Mouse (Mus musculus): ENCODE results near the gene Ntn4. TPM values are rescaled to one million over a fixed set of nuclear protein-coding genes. Genes with fewer than 3 reads are reported as not detected.

Ntn4 gene
- total RNA-seq, 1 experiment from 2014 or later: 1.5 TPM

DNA sequence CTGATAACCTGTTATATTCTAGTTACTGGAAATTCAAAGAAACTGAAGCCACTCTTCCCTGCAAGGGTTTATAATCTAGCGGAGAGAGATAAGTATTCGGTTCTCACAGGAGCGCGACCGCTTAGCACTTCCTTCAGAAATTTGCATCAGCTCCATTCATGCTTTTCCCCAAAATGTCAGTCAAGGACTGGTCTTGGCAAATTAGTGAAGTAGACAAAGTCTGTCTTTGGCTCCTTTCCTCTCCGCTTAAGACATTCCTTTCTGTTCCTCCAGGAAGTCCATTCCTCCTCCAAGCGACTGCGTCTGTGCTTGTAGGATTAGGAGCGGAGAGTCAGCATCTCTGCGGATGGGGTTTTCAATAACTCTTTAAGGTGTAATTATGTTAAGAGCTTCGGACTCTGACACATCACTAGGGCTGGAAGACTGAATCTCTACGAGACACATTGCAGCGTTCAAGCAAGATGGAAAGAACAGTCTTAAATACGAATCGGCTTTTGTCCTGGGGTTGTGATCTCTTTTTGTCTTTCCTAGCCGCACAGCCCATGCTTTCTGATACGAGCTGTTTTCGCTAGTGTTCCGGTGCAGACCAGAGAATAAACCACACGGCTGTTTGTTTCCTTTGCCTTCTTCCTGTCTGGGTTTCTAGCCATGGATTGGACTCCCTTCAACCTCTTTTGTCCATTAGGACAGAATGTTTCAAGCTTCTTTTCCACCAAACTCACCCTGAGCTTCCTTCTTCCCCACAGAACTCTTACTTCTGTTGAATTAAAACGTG is 60.3 kb downstream of the Ntn4 start:
- ATAC-seq (replicated peaks in 1 of 2; ENCODE audit: insufficient read depth in 1 of 2, low FRiP score in 2 of 2, low TSS enrichment in 1 of 2, low read depth in 1 of 2, poor library complexity in 2 of 2, severe bottlenecking in 2 of 2): peak; percentile 44 to 51

DNA sequence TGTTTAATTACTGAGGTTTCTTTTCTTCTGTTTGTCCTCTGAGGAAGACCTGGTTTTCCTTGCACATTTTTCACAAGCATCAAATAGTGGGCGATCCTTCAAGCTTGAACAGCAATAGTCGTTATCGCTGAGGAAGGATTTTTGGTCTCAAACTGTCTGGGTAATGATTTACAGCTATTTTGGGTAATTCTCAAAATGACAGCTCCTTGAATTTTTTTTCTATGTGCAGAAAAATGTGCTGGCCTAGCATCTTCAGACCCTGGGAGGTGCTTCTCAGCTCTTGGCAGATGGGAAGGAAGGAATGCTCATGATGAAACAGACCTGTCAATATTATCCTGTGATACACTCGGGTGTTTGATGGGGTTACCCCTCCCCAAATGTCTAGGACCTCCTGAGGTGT is 63.5 kb downstream of the Ntn4 start:
- no peak for ATAC-seq (replicated peaks in 1 of 2; ENCODE audit: insufficient read depth in 1 of 2, low FRiP score in 2 of 2, low TSS enrichment in 1 of 2, low read depth in 1 of 2, poor library complexity in 2 of 2, severe bottlenecking in 2 of 2)

DNA sequence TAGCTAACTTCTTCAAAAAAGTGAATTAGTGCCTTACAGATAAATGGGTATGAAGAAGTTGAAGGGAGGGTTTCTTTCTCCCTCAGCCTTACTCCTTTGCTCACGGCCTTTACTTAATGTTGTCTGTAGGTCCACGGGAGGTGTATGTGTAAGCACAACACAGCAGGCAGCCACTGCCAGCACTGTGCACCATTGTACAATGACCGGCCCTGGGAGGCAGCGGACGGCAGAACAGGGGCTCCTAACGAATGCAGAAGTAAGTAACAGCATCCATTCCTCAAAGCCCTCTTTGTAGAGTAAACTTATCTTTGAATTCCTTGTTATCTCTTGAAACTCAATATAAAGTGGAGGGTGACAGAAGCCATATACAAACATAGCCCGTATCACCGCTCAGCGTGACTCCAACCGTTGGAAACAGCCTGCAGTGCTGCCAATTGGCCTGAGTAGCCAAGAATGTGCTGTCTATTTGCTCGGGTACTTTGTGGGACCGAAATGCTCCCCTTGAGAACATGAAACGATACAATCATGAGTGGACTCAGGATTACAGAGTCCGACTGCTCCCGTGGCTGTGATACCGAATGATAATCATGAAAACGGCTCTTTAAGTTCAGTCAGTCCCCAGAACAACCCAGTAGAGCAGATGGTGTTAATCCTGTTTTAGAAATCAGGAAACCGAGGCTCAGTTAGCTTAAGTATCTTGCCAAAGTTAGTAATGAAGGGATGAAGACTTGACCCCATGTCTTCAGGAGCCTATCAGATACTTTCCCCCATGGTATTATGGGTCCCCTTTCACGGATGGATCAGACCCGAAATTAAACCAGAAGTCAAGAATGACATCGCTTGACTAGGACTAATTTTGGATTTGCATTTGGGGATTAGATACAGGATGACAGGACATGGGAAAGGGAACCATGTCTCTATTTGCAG is 66.9 kb downstream of the Ntn4 start:
- ATAC-seq (replicated peaks in 1 of 2; ENCODE audit: insufficient read depth in 1 of 2, low FRiP score in 2 of 2, low TSS enrichment in 1 of 2, low read depth in 1 of 2, poor library complexity in 2 of 2, severe bottlenecking in 2 of 2): no peak

DNA sequence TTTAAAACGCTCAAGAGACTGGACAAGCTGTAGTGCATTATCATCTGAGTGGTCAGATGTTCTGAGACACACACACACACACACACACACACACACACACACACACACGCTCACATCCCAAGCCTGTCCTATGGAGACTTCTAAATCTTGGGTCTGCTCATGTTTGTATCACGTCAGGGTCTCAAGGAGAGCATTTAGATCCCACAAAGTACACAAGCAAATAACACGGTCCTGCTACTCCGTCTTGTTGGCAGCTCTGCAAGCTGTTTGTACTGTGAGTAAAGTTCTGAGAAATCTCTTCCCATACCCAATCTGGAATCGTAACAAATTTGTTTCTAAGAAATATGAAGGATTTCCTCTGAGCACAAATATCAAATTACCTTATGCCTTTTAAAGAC is 67.6 kb downstream of the Ntn4 start:
- no peak for ATAC-seq (replicated peaks in 1 of 2; ENCODE audit: insufficient read depth in 1 of 2, low FRiP score in 2 of 2, low TSS enrichment in 1 of 2, low read depth in 1 of 2, poor library complexity in 2 of 2, severe bottlenecking in 2 of 2)

DNA sequence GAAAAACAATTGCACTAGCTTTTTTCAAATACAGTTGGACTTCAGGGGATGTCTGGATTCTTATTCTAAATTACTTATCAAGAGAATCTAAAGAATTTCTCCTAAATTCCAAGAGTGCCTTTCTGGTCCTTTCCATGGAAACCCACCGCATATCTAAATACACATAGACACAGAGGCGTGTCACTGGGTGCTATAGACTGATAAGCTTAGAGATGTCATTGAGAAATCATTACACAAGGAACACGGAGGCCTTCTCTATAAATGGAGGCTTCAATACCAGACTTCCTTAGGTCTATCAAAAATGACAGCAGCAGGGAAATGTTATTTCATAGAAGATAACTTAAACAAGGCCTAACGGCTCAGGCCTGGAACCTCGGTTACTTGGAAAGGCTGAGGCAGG is 68.0 kb downstream of the Ntn4 start:
- no peak for ATAC-seq (replicated peaks in 1 of 2; ENCODE audit: insufficient read depth in 1 of 2, low FRiP score in 2 of 2, low TSS enrichment in 1 of 2, low read depth in 1 of 2, poor library complexity in 2 of 2, severe bottlenecking in 2 of 2)

DNA sequence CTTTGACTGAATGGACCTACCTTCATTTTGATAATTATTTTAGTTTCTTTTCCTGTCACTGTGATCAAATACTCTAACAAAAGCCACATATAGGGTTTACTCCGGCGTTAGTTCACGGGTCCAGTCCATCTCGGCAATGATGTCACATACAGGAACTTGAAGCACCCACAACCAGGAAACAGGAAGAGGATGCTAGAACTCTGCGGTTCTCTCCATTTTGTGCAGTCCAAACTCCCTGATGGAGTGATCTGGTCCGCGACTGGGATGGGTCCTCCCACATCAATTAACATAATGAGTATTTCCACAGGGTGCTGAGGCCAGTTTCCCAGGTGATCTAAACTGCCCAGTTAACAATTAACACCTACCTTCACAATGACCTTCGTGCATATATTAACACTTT is 69.1 kb downstream of the Ntn4 start:
- no peak for ATAC-seq (replicated peaks in 1 of 2; ENCODE audit: insufficient read depth in 1 of 2, low FRiP score in 2 of 2, low TSS enrichment in 1 of 2, low read depth in 1 of 2, poor library complexity in 2 of 2, severe bottlenecking in 2 of 2)

DNA sequence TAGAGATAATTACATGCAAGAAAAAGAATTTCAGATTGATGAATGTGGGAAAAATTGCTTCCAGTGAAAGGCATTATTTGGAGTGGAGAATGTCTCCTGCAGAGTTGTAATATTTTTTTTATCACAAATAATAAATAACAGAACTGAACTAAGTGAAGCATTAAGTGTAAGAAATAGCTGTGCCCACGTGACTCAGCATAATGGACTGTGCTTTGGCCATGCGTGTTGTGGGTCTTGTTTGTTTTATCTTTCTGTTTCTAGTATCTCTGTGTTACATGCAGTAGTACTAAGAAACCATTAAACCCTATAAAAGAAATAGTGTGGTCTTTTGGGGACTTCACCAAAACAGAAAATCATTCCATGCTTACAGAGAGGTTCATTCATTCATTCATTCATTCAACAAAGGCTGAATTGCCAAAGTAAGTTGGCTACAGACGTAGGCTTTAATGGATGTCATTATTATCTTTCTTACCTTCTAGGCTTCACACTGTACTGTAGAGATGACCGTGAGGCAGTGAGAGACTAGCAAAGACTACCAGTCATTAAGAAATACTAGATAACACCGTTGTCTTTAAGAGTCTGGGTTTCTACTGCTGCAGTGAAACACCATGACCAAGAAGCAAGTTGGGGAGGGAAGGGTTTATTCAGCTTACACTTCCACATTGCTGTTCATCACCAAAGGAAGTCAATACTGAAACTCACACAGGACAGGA is 81.3 kb downstream of the Ntn4 start:
- ATAC-seq (replicated peaks in 1 of 2; ENCODE audit: insufficient read depth in 1 of 2, low FRiP score in 2 of 2, low TSS enrichment in 1 of 2, low read depth in 1 of 2, poor library complexity in 2 of 2, severe bottlenecking in 2 of 2): no peak

DNA sequence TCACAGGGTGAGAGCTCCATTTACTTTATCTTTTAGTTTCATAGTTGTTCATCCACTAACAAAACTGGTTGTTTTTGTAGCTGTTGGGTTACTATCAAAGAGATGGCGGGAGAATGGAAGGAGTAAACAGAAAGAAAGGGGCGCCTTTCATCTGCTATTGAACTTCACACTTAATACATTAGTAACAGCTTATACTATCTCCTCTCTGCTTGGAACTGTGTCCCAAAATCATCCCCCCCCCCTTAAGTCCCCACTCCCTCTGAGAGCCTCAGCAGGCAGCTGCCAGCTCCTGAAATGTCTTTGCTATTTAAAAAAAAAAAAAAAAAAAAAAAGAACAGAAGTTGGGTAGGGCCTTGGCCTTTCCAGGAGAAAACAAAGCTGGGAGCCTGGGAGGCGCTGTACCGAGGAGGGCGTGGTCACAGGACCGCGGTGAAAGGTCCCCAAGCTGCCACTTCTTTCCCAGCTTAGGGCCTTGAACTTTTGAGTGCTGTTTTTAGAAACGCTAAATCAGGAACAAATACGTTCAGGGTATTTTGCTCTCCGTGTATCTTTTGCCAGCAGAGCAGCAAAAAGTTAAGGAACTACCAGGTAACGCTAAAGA is 83.6 kb downstream of the Ntn4 start:
- no peak for ATAC-seq (replicated peaks in 1 of 2; ENCODE audit: insufficient read depth in 1 of 2, low FRiP score in 2 of 2, low TSS enrichment in 1 of 2, low read depth in 1 of 2, poor library complexity in 2 of 2, severe bottlenecking in 2 of 2)

DNA sequence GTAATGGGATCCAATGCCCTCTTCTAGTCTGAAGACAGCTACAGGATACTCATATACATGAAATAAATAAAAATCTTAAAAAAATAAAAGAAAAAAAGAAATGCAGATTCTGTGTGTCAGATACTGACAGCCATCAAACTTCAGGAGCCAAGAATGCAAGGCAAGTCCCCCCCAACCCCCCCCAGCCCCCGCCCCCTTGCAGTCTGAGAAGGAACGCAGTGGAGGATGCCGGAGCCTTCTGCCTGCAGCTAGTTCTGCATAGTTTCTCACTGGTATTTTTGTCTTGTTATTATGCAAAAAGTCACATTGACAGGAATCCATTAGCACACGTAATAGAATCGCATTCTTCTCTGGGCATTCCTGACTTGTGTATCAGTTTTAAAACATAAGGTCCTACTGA is 87.7 kb downstream of the Ntn4 start:
- no peak for ATAC-seq (replicated peaks in 1 of 2; ENCODE audit: insufficient read depth in 1 of 2, low FRiP score in 2 of 2, low TSS enrichment in 1 of 2, low read depth in 1 of 2, poor library complexity in 2 of 2, severe bottlenecking in 2 of 2)

DNA sequence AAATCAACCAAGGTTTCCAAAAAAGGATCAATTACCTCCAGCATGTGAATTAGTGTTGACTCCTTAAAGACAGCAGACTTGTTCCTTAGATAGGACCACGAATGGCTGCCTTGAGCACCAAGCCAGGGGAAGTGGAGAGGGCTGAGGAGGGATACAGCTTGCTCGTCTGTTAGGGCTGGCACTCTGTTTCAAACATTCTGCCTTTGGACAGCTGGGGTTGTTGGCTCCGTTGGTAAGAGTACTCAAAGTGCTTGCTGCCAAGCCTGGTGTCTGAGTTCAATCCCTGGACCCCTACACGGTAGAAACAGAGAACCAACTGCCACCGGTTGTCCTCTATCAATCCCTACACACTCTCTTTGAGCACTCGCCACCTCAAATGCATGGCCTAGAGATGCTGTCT is 90.0 kb downstream of the Ntn4 start:
- ATAC-seq (replicated peaks in 1 of 2; ENCODE audit: insufficient read depth in 1 of 2, low FRiP score in 2 of 2, low TSS enrichment in 1 of 2, low read depth in 1 of 2, poor library complexity in 2 of 2, severe bottlenecking in 2 of 2): no peak

DNA sequence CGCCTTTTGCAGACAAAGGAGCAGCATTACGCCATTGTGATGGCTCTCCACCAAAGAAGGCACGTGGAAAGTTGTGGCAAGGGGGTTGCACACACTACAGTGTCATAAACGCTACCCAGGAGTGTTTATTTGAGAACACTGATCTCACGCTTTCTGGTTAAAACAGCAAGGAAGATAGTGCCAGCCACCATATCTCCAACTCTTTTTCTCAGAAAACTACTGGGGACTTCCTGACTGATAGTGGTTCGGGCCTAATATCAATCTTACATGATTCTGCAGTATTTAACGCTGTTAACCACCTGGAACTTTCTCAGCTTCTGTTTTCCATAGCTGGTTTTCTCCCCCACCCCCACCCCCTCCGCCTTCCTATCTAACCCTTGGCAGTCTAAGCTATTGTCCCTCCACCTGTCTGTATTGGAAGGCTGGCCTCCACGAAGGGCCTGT is 90.8 kb downstream of the Ntn4 start:
- no peak; a peak in 1 of 4 replicates for ATAC-seq (replicated peaks in 1 of 2; ENCODE audit: insufficient read depth in 1 of 2, low FRiP score in 2 of 2, low TSS enrichment in 1 of 2, low read depth in 1 of 2, poor library complexity in 2 of 2, severe bottlenecking in 2 of 2)

DNA sequence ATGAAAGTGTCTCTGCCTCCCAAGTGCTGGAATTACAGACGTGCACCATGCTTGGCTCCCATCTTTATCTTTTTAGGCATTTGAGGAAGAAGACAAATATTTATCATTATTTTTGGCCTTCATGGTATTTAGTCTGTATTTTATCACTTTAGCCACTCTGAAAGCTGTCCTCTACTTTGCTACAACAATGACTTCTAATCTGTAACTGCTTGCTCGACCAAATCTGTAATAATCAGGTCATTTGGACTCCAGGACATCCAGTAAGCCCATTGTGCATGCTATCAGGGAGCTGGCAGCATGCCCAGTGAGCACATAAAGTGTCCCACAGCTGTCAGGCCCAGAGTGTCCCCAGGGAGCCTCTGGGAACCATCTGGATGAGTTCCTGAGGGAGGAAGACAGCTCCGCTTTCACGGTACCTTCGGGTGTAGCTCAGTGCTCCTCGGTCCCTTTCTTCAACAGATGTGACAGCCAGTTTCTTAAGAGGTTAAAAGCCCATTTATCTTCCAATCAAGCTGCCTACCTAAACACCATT is 95.7 kb downstream of the Ntn4 start:
- no peak for ATAC-seq (replicated peaks in 1 of 2; ENCODE audit: insufficient read depth in 1 of 2, low FRiP score in 2 of 2, low TSS enrichment in 1 of 2, low read depth in 1 of 2, poor library complexity in 2 of 2, severe bottlenecking in 2 of 2)

DNA sequence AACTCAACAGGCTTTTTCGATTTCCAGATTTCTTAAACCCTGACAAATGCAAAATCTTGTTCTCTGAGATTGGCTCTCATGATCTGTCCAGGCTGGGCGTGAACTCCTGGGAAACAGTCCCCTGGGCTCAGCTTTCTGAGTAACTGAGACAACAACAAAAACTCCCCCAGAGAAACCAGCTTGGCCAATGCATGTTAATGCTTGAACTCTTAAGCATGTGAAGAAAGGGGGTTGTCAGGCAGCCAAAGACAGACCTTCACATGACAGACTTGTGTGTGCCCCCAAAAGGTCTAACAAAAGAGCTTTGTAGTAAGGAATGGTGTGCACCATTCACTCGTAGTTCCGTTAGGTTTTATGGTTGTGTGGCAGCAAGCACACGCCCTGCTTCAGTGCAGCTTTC is 96.6 kb downstream of the Ntn4 start:
- no peak for ATAC-seq (replicated peaks in 1 of 2; ENCODE audit: insufficient read depth in 1 of 2, low FRiP score in 2 of 2, low TSS enrichment in 1 of 2, low read depth in 1 of 2, poor library complexity in 2 of 2, severe bottlenecking in 2 of 2)

DNA sequence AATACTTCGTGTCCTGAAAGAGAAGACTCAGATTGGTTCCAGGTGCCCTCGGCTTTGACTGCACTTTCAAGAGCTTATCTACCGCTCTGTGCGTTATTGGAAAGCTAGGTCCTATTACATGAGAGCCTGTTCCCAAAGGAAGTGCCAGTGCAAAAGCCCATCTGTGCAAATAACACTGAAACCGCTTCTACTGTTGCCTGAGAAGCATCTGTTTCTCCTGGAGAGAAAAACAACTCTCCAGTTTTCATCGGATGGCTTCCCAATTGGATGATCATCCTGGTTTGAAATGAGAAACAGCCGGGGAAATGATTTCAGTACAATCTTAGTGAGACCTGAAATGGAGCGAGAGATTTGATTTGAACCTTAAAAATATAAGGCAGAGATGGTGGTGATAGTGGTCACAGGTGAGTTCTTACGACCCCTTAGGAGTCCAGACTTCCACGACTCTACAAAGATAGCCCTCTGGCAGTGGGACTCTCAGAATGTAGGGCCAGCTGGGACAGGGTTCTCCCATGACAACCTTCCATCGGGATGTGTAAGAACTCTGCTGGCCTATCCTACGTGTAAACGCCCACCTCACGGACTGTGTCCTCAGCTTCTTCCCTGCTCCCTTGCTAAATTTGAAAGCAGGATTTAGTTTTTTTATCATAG is 101.1 kb downstream of the Ntn4 start:
- ATAC-seq (replicated peaks in 1 of 2; ENCODE audit: insufficient read depth in 1 of 2, low FRiP score in 2 of 2, low TSS enrichment in 1 of 2, low read depth in 1 of 2, poor library complexity in 2 of 2, severe bottlenecking in 2 of 2): no peak

DNA sequence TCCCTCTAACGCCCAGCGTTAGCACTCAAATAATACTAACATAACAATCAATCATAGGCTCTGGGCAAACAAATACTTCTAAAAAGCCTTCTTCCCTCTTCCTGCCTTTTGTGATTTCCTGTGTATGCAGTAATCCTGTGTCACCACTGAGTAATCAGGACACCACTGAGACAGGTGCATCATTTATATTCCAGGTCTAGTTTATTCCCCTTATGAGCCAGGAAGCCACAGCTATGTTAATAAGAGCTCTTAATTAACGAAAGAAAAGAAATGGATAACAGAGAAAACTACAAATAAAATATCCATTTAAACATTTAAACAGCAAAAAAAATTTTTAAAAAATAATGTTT is 101.6 kb downstream of the Ntn4 start:
- no peak for ATAC-seq (replicated peaks in 1 of 2; ENCODE audit: insufficient read depth in 1 of 2, low FRiP score in 2 of 2, low TSS enrichment in 1 of 2, low read depth in 1 of 2, poor library complexity in 2 of 2, severe bottlenecking in 2 of 2)

DNA sequence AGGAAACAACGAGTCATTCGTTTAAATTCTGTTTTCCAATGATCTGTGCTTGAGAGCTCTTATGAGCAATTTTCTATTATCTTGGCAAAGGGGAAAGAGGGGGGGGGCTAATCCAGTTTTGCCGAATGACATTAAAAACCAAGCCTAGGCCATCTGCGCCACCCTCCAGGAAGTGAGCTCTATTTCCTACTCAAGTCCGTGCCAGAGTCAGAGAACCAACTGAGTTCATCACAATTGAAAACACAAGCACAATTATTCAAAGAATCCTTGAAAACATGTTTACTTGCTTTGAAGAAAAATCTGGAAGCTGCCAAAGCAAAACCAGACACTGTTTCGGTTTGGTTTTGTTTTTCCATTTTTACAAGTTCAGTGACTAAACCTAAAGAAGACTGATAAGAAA is 102.1 kb downstream of the Ntn4 start:
- ATAC-seq (replicated peaks in 1 of 2; ENCODE audit: insufficient read depth in 1 of 2, low FRiP score in 2 of 2, low TSS enrichment in 1 of 2, low read depth in 1 of 2, poor library complexity in 2 of 2, severe bottlenecking in 2 of 2): no peak

Measured in hematopoietic stem cell, adult 5-6 weeks (primary cell).